Mouse (Mus musculus): ENCODE data around the gene Hpcal1.

GRCm38 (mm10) chr12:17737808-17738207, 47.2 kb downstream of the Hpcal1 start:
- TF ChIP-seq POLR2A (IDR thresholded peaks at IDR 0.05; ENCODE audit: insufficient read depth, low read depth, low read length) (no peak), CTCF (IDR thresholded peaks at IDR 0.05; ENCODE audit: insufficient read depth, low read depth, low read length) (no peak)

All from olfactory bulb, adult 2 months (tissue).